Mouse (Mus musculus): ENCODE measurements around the gene Gm17361.
"Not testable (repeated sequence)": the region's sequence is repeated elsewhere in the genome, so short reads cannot be mapped to it uniquely, and the experiment has no call there.

Gm17361 gene

GRCm38 (mm10) chrX:125003863-125004262, at the start of gene Gm17361:
Gm17361 (plus strand) TSS chrX:125004163.
- not testable (repeated sequence) for DNase-seq (ENCODE audit: low spot score in 2 of 2)

Measured in urinary bladder, postnatal 36 days (tissue).